Mouse (Mus musculus): ENCODE results near the gene Hmgn1. TPM values are rescaled to one million over a fixed set of nuclear protein-coding genes. Genes with fewer than 3 reads are reported as not detected.
A peak's percentile ranks its signal among the peaks of the same experiment; 100 is the strongest.

Hmgn1 gene
- polyA plus RNA-seq, 1 experiment from 2014 or later = 462 TPM

DNA sequence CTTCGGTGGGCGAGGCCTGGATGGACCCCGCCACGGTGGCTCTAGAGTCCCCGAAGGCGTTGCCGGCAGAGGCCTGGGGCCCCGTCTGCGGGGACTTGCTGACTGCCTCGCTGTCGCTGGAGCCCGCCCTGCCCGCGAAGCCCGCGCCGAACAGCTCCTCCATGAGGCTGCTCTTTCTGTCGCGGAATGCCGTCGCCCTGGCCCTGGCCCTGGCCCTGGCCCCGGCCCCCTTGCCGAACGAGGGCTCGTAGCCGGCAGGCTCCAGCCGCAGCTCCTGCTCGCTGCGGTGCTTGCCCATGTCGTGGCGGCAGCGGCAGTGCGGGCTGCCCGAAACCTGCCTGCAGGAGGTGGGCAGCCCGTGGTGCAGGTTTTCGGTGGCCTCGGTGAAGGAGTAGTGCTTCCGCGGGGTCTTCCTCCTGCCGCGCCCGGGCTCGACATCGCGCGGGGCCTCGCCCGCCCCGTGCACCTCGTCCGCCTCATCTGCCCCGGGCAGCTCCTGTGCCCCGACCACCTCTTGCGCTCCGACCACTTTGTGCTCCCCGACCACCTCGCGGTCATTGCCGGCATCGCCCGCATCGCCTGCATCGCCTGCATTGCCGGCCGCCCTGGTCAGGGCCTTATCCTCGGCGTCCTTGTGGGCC lies 31.7 kb upstream of the Hmgn1 start:
- peak overlapping the region; percentile 83 for H3K27ac ChIP-seq (replicated peaks; ENCODE audit: low read depth, low read length)
- H3K4me3 ChIP-seq (replicated peaks; ENCODE audit: low read depth, low read length) = peak overlapping the region; percentile 46
- H3K36me3 ChIP-seq (ENCODE audit: control insufficient read depth, insufficient read depth, low read length) = peaks cover 20% of the 10 kb centered on the region
- H3K9ac ChIP-seq (replicated peaks; ENCODE audit: low read length) = peak overlapping the region; percentile 89
- peaks cover 8% of the 10 kb centered on the region; the same call in 1 of the 2 replicates for H3K4me1 ChIP-seq (ENCODE audit: control insufficient read depth, insufficient read depth, low read length)
- H3K9me3 ChIP-seq (ENCODE audit: control insufficient read depth, low read length) = no peaks in the 10 kb centered on the region
- DNase-seq (peak; percentile 84), ATAC-seq (ENCODE audit: low FRiP score, low TSS enrichment) (peak; percentile 82)
- H3K4me2 ChIP-seq (ENCODE audit: low read length) = peak overlapping the region; percentile 98
- under 1% methylated on average over 67 of the region's 67 CpGs for WGBS
- no peaks in the 10 kb centered on the region for H3K27me3 ChIP-seq (ENCODE audit: control insufficient read depth, insufficient read depth, low read length)

DNA sequence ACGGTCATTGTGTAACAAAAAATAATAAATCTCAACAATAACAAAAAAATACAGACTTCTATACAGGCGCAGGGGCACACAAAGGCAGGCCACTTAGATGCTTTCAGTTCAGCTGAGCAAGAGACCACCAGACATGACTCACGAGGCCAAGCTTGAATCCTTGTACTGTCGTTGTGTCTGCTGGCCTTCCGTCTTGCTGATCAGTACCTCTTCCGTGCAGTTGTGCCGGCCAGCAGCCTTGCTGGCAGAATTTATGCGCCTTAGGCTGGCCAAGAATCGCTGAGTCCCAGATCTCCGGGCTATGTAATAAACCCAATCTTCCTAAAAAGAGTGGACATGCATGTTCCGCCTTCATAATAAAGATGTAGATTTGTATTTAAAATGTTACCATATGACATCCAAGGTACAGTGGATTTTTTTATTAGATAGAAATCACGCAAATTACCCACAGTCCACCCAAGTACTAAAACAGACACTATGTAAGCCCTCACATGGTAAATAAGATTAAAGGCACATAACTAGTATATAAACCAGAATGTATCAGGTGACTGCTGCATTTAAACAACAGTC lies 31.1 kb upstream of the Hmgn1 start:
- peak overlapping the region; percentile 46 for H3K4me3 ChIP-seq (replicated peaks; ENCODE audit: low read depth, low read length)
- H3K36me3 ChIP-seq (ENCODE audit: control insufficient read depth, insufficient read depth, low read length) = peaks cover 26% of the 10 kb centered on the region
- 55% methylated on average over 12 of the region's 12 CpGs for WGBS
- peak overlapping the region; percentile 83 for H3K27ac ChIP-seq (replicated peaks; ENCODE audit: low read depth, low read length)
- H3K4me1 ChIP-seq (ENCODE audit: control insufficient read depth, insufficient read depth, low read length) = peaks cover 8% of the 10 kb centered on the region; the same call in 1 of the 2 replicates
- peak overlapping the region; percentile 89 for H3K9ac ChIP-seq (replicated peaks; ENCODE audit: low read length)
- DNase-seq (peak; percentile 47), ATAC-seq (ENCODE audit: low FRiP score, low TSS enrichment) (no peak)
- H3K4me2 ChIP-seq (ENCODE audit: low read length) = peak overlapping the region; percentile 98
- no peaks in the 10 kb centered on the region for H3K27me3 ChIP-seq (ENCODE audit: control insufficient read depth, insufficient read depth, low read length)
- H3K9me3 ChIP-seq (ENCODE audit: control insufficient read depth, low read length) = no peaks in the 10 kb centered on the region

DNA sequence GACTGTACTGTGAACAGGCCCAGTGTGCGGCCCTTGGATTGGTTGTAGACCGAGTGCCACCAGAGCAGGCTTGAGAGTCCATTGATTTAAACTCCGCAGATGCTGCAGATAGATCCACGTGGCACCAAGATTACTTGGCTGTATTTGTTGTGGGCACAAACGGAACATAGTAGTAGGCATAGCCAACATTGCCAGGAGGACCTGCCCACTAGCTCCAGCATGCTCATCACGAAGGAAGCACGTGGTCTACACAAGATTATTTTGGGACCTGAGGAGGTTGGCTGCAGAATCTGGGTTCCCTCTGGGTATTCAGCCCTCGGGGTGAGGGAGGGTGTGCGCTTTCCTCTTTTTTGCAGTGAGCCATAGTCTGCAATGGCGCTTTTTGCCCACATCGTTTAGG lies 29.6 kb upstream of the Hmgn1 start:
- no peak overlapping the region for H3K9ac ChIP-seq (replicated peaks; ENCODE audit: low read length)
- H3K27ac ChIP-seq (replicated peaks; ENCODE audit: low read depth, low read length) = no peak overlapping the region
- 92% methylated on average over 11 of the region's 11 CpGs for WGBS
- ATAC-seq (ENCODE audit: low FRiP score, low TSS enrichment) (no peak), DNase-seq (no peak)
- peaks cover 8% of the 10 kb centered on the region; the same call in 1 of the 2 replicates for H3K4me1 ChIP-seq (ENCODE audit: control insufficient read depth, insufficient read depth, low read length)
- H3K4me2 ChIP-seq (ENCODE audit: low read length) = no peak overlapping the region
- no peaks in the 10 kb centered on the region for H3K9me3 ChIP-seq (ENCODE audit: control insufficient read depth, low read length)
- peaks cover 38% of the 10 kb centered on the region for H3K36me3 ChIP-seq (ENCODE audit: control insufficient read depth, insufficient read depth, low read length)
- H3K27me3 ChIP-seq (ENCODE audit: control insufficient read depth, insufficient read depth, low read length) = no peaks in the 10 kb centered on the region
- no peak overlapping the region for H3K4me3 ChIP-seq (replicated peaks; ENCODE audit: low read depth, low read length)

GRCm38 (mm10) chr16:96156019-96156418 lies 28.5 kb upstream of the Hmgn1 start:
- no peaks in the 10 kb centered on the region for H3K27me3 ChIP-seq (ENCODE audit: control insufficient read depth, insufficient read depth, low read length)
- H3K4me3 ChIP-seq (replicated peaks; ENCODE audit: low read depth, low read length) = no peak overlapping the region
- H3K36me3 ChIP-seq (ENCODE audit: control insufficient read depth, insufficient read depth, low read length) = peaks cover 38% of the 10 kb centered on the region
- ATAC-seq (ENCODE audit: low FRiP score, low TSS enrichment) (no peak), DNase-seq (no peak)
- 93% methylated on average over 8 of the region's 8 CpGs for WGBS
- H3K9ac ChIP-seq (replicated peaks; ENCODE audit: low read length) = no peak overlapping the region
- no peak overlapping the region for H3K27ac ChIP-seq (replicated peaks; ENCODE audit: low read depth, low read length)
- no peak overlapping the region for H3K4me2 ChIP-seq (ENCODE audit: low read length)
- no peaks in the 10 kb centered on the region for H3K9me3 ChIP-seq (ENCODE audit: control insufficient read depth, low read length)
- peaks cover 8% of the 10 kb centered on the region; the same call in 1 of the 2 replicates for H3K4me1 ChIP-seq (ENCODE audit: control insufficient read depth, insufficient read depth, low read length)

- Histone ChIP-seq H3K27ac (replicated peaks; ENCODE audit: low read depth, low read length) (no peak overlapping the region), H3K4me3 (replicated peaks; ENCODE audit: low read depth, low read length) (no peak overlapping the region), H3K9me3 (ENCODE audit: control insufficient read depth, low read length) (no peaks in the 10 kb centered on the region), H3K27me3 (ENCODE audit: control insufficient read depth, insufficient read depth, low read length) (no peaks in the 10 kb centered on the region), H3K4me2 (ENCODE audit: low read length) (no peak overlapping the region), H3K9ac (replicated peaks; ENCODE audit: low read length) (no peak overlapping the region), H3K4me1 (ENCODE audit: control insufficient read depth, insufficient read depth, low read length) (peaks cover 8% of the 10 kb centered on the region; the same call in 1 of the 2 replicates), H3K36me3 (ENCODE audit: control insufficient read depth, insufficient read depth, low read length) (peaks cover 38% of the 10 kb centered on the region)
- ATAC-seq (ENCODE audit: low FRiP score, low TSS enrichment) (no peak), DNase-seq (no peak)
- WGBS = 99% methylated on average over 2 of the region's 2 CpGs
Measured at GRCm38 (mm10) chr16:96154476-96154875, 26.9 kb upstream of the Hmgn1 start.

GRCm38 (mm10) chr16:96151551-96151950 lies 24.0 kb upstream of the Hmgn1 start:
- H3K27ac ChIP-seq (replicated peaks; ENCODE audit: low read depth, low read length) = no peak overlapping the region
- no peaks in the 10 kb centered on the region; the same call in 1 of the 2 replicates for H3K4me1 ChIP-seq (ENCODE audit: control insufficient read depth, insufficient read depth, low read length)
- no peaks in the 10 kb centered on the region for H3K27me3 ChIP-seq (ENCODE audit: control insufficient read depth, insufficient read depth, low read length)
- H3K36me3 ChIP-seq (ENCODE audit: control insufficient read depth, insufficient read depth, low read length) = peaks cover 35% of the 10 kb centered on the region
- no peaks in the 10 kb centered on the region for H3K9me3 ChIP-seq (ENCODE audit: control insufficient read depth, low read length)
- H3K4me2 ChIP-seq (ENCODE audit: low read length) = no peak overlapping the region
- H3K4me3 ChIP-seq (replicated peaks; ENCODE audit: low read depth, low read length) = no peak overlapping the region
- ATAC-seq (ENCODE audit: low FRiP score, low TSS enrichment) (peak; percentile 31; the same call in 1 of the 2 replicates), DNase-seq (peak; percentile 85)
- no peak overlapping the region for H3K9ac ChIP-seq (replicated peaks; ENCODE audit: low read length)
- 23% methylated on average over 9 of the region's 9 CpGs for WGBS

- no peak overlapping the region for H3K9ac ChIP-seq (replicated peaks; ENCODE audit: low read length)
- peaks cover 5% of the 10 kb centered on the region for H3K4me1 ChIP-seq (ENCODE audit: control insufficient read depth, insufficient read depth, low read length)
- H3K36me3 ChIP-seq (ENCODE audit: control insufficient read depth, insufficient read depth, low read length) = peaks cover 31% of the 10 kb centered on the region
- WGBS = 80% methylated on average over 4 of the region's 4 CpGs
- no peaks in the 10 kb centered on the region for H3K27me3 ChIP-seq (ENCODE audit: control insufficient read depth, insufficient read depth, low read length)
- no peak overlapping the region for H3K4me2 ChIP-seq (ENCODE audit: low read length)
- ATAC-seq (ENCODE audit: low FRiP score, low TSS enrichment) = no peak
- H3K9me3 ChIP-seq (ENCODE audit: control insufficient read depth, low read length) = no peaks in the 10 kb centered on the region
- H3K4me3 ChIP-seq (replicated peaks; ENCODE audit: low read depth, low read length) = no peak overlapping the region
- DNase-seq = no peak
- H3K27ac ChIP-seq (replicated peaks; ENCODE audit: low read depth, low read length) = no peak overlapping the region
Measured at GRCm38 (mm10) chr16:96150995-96151394, 23.5 kb upstream of the Hmgn1 start.

GRCm38 (mm10) chr16:96149311-96149710 lies 21.8 kb upstream of the Hmgn1 start:
- WGBS = 81% methylated on average over 9 of the region's 9 CpGs
- Histone ChIP-seq H3K4me1 (ENCODE audit: control insufficient read depth, insufficient read depth, low read length) (peaks cover 8% of the 10 kb centered on the region), H3K36me3 (ENCODE audit: control insufficient read depth, insufficient read depth, low read length) (peaks cover 18% of the 10 kb centered on the region), H3K4me3 (replicated peaks; ENCODE audit: low read depth, low read length) (no peak overlapping the region), H3K9me3 (ENCODE audit: control insufficient read depth, low read length) (no peaks in the 10 kb centered on the region), H3K27ac (replicated peaks; ENCODE audit: low read depth, low read length) (no peak overlapping the region), H3K4me2 (ENCODE audit: low read length) (no peak overlapping the region), H3K9ac (replicated peaks; ENCODE audit: low read length) (no peak overlapping the region; the same call in 1 of the 2 replicates), H3K27me3 (ENCODE audit: control insufficient read depth, insufficient read depth, low read length) (no peaks in the 10 kb centered on the region)
- ATAC-seq (ENCODE audit: low FRiP score, low TSS enrichment) (no peak), DNase-seq (no peak)

DNA sequence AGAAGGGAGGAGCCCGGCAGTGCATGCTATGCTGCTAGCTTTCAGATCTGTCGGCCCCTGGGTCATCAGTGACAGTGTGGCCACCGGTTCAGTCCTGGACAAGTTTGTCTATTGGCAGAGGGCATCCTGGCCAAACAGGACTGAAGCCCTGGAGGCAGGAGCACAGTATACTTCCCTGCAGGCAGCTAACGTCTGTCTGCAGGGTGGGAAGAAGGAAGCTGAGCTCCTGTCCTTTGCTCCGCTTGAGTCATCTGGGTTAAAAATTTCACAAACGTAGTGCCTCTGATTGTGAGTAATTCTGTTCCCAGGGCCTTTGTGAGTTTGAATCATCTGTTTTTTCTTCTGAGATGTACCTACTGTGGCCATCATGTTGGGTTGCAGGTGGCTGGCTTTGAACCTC lies 21.3 kb upstream of the Hmgn1 start:
- no peak for DNase-seq
- ATAC-seq (ENCODE audit: low FRiP score, low TSS enrichment) = no peak
- 80% methylated on average over 6 of the region's 6 CpGs for WGBS
- no peak overlapping the region; the same call in 1 of the 2 replicates for H3K9ac ChIP-seq (replicated peaks; ENCODE audit: low read length)
- H3K27ac ChIP-seq (replicated peaks; ENCODE audit: low read depth, low read length) = no peak overlapping the region
- H3K9me3 ChIP-seq (ENCODE audit: control insufficient read depth, low read length) = no peaks in the 10 kb centered on the region
- no peak overlapping the region for H3K4me2 ChIP-seq (ENCODE audit: low read length)
- peaks cover 14% of the 10 kb centered on the region for H3K36me3 ChIP-seq (ENCODE audit: control insufficient read depth, insufficient read depth, low read length)
- no peak overlapping the region for H3K4me3 ChIP-seq (replicated peaks; ENCODE audit: low read depth, low read length)
- peaks cover 8% of the 10 kb centered on the region for H3K4me1 ChIP-seq (ENCODE audit: control insufficient read depth, insufficient read depth, low read length)
- H3K27me3 ChIP-seq (ENCODE audit: control insufficient read depth, insufficient read depth, low read length) = no peaks in the 10 kb centered on the region

All from midbrain, embryonic 14.5 days (tissue).